Mouse (Mus musculus) right cerebral cortex, adult 18-20 months (tissue): ENCODE measurements around the gene As3mt.
A peak's percentile ranks its signal among the peaks of the same experiment; 100 is the strongest.
"Not testable (repeated sequence)": the region's sequence is repeated elsewhere in the genome, so short reads cannot be mapped to it uniquely, and the experiment has no call there.

Experiments used
- DNase-seq: peaks from one replicate; pipeline ENCODE4 v3.0.0; 2022; ENCODE audit warnings: mixed read lengths

The As3mt gene

DNA sequence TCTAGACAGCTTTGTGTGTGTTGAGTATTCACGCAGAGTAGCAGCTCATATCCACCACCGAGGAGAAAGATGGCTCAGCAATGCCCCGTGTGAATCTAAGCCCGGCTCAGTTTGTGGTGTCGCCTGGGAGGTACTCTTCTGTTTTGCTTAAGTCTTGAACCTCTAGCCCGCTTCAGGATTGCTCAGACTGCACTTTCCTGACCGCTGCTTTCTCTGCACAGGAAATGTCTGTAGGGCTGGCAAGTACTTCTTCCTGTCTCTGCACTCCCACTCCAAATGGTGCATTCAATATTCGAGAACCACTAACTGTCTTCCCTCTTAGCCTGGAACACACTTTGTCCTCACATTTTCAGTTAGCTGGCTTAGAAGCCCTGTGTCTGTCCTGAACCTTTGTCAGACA, 51.8 kb downstream of the As3mt start:
- no peak for DNase-seq

DNA sequence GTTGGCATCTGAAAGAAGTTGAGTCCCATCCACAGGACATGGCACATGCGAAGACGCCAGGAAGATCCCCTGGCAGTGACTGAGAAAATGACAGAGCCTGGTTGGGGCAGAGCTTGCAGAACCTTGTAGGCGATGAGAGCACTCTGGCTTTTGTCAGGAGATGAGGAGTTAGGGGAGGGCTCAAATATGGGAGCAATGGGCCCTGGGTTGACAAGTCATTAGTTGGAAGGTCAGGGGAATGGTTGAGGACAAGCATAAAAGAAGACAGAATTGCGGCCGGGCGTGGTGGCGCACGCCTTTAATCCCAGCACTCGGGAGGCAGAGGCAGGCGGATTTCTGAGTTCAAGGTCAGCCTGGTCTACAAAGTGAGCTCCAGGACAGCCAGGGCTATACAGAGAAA, 52.7 kb downstream of the As3mt start:
- not testable (repeated sequence) for DNase-seq

DNA sequence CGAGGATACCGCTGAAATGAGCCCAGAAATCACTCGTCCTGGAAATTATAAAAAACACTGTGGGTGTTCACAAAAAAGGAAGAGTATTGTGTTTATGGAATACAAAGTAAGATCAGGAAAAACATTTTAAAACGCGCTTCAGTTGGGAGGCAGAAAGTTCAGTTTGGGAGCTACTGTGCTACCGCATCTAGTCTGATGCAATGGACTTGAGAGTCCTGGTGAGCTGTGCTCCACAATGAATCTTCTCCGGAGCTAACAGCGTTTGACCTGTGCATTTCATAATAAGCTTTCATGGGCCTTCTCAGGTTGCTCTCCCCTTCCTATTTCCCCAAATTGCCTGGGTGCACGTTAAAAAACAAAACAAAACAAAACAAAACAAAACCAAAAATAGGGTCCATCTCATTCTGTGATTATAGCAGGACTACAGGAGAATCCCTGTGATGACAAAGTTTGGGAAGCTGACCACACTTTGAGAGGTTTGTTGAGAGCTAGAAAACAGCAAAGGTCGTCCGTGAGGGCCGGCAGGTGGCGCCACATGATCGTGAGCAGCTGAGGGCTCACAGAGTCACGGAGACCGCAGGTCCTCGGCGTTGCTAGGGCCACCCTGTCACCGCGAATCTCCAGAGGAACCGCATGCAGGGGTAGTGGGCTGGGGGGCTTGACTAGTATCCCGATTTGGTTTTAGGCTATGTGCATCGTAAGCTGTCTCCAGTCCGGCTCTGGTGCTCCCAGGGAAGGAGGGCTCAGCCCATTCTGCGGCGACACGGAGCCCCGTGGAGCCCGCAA, 53.3 kb downstream of the As3mt start:
- DNase-seq, result peak; percentile 87

DNA sequence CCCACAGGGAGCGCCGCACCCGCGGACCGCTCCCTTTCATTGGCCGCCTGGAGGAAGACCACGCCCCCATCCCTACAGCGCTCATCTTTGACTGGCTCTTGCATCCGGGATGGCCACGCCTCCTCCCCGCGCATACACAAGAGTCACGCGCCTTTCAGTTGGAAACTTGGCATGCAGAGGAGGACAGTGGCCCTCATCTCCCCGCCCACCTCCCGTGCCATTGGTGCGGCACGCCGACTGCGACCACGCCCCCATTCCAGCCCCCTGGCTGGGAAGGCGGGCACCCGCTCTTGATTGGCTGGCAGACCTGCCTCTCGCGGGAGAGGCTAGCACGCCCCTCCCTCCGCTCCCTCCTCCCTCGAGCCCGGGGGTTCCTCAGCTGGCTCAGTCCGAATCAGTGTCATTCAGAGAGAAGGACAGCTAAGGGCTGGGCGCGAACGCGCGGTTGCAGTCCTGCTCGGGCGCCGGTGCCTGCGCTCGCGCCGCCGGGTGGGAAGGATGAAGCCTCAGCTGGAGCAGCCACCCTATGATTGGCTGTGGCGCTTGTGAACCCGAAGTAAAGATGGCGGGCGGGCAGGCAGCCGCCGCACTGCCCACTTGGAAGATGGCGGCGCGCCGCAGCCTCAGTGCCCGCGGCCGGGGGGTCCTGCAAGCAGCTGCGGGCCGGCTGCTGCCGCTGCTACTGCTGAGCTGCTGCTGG, 54.1 kb downstream of the As3mt start, which contains the start of gene Cnnm2:
TSS of gene Cnnm2 (plus strand) at position 350 of the 700 bp plus-strand sequence.
- DNase-seq, result peak; percentile 100

DNA sequence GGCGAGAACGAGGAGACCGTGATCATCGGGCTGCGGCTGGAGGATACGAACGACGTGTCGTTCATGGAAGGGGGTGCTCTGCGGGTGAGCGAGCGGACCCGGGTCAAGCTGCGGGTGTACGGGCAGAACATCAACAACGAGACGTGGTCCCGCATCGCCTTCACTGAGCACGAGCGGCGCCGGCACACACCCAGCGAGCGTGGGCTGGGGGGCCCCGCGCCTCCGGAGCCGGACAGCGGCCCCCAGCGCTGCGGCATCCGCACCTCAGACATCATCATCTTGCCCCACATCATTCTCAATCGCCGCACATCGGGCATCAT, 54.7 kb downstream of the As3mt start:
- peak; percentile 33 for DNase-seq

DNA sequence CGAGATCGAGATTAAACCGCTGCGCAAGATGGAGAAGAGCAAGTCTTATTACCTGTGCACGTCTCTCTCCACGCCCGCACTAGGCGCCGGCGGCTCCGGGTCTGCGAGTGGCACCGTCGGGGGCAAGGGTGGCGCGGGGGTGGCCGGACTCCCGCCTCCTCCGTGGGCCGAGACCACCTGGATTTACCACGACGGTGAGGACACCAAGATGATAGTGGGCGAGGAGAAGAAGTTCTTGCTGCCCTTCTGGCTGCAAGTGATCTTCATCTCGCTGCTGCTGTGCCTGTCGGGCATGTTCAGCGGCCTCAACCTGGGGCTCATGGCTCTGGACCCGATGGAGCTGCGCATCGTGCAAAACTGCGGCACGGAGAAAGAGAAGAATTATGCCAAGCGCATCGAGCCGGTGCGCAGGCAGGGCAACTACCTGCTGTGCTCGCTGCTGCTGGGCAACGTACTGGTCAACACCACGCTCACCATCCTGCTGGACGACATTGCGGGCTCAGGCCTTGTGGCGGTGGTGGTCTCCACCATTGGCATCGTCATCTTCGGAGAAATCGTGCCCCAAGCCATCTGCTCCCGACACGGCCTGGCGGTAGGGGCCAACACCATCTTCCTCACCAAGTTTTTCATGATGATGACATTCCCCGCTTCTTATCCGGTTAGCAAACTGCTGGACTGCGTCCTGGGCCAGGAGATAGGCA, 55.2 kb downstream of the As3mt start:
- DNase-seq, result peak; percentile 33

DNA sequence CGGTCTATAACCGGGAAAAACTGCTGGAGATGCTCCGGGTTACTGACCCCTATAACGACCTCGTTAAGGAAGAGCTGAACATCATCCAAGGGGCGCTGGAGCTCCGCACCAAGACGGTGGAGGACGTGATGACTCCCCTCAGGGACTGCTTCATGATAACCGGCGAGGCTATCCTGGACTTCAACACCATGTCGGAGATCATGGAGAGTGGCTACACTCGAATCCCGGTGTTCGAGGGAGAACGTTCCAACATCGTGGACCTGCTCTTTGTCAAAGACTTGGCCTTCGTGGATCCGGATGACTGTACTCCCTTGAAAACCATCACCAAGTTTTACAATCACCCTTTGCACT, 55.7 kb downstream of the As3mt start:
- peak; percentile 8 for DNase-seq

DNA sequence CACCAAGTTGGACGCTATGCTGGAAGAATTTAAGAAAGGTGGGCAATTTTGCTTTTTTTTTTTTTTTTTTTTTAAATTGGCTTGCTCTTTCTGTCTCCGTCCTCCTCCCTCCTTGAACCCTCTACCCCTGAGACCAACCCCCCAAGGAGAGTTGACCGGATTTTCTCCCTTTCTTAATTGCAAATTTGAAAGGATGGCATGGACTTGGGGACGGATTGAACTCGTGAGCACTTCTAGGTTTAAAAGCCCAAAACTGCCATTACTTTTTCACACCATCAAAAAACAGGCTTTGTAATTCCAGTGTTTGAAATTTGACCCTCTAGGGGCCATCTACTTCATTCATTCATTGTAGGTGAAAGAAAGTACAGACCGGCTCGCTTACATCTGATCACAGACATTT, 56.1 kb downstream of the As3mt start:
- no peak for DNase-seq

DNA sequence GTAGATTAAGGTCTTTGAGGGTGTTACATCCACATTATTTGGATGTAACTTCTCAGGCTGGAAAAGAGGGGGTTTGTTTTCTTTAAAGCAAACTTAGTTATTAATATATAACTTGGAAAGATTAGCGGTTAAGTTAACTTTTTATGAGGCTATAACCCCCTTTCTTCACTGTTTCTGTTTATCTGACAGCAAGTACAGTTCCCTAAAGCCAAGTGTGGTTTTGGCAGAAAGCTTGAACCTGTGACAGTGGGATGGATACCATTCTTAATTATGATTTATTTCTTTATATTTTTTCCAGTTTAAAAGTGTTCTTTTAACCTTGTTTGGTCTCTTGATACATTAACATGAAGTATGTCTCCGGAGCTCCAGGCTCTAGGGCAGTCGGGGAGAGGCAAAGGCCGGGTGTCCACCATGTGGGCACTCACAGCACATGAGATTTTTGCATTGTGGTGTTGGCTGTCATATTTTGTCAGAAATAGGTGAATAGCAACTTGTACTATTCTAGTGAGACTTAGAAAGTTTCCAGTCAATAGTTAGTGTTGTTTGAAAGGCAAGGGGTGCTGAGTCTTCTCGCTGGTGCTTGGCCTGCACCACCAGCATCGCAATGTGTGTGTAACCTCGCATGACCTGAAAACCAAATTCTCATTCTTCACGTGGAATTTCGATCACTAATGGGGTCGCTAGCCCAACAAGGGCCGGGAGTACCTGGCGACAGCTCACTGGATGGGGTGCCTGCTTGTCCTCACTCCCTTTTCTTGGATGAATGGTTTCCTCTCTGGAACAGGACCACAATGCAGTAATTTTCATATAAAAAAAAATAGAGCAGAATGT, 56.9 kb downstream of the As3mt start:
- DNase-seq, result no peak

DNA sequence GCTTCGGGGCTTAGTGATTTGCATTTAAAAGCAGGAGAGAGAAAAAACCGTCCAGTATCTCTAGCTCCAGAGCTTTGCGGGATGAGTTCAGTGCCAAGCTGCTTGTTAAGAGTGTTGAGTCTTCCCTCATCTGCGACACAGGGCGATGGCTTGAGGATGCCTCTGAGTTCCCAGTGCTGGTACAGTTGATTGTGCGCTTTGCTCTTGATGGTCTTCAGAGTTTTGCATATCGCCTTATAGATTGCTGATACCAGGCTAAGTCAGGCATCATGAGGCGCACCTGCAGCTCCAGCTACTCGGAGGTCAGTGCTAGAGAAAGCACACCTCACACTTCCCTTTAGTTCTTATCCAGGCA, 57.5 kb downstream of the As3mt start:
- no peak for DNase-seq

DNA sequence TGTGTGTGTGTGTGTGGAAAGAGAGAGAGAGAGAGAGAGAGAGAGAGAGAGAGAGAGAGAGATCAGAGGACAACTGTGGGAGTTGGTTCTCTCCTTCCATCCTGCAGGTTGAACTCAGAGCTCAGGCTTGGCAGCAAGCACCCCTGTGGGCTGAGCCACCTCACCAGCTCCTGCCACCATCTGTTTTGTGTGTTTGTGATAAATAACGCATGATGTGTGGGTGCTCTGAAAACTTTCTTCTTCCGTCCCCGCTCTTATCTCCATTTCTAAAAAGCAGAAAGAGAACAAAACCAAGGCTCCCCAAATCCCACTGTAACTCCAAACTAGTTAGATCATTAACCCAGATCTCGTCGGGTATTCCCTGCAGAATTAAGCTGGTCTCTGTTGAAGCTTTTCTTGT, 58.9 kb downstream of the As3mt start:
- peak; percentile 19 for DNase-seq

DNA sequence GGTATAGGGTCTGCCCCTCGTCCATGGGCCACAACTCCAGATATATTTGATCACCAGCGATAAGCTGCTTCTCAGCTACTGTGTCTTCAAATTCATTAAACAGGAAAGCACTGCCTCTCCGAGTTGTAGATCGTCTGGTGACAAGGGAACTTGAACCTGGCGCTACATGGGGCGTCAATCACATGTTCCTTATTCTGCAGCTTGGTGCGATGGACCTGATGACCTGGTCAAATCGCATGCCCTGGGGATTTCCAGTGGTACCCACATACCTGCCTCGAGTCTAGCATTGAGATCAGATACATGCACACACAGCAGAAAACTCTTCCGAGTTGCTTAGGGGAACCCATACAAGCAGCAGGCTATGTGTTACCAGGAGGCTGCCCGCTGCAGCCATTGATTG, 62.5 kb downstream of the As3mt start:
- DNase-seq, result no peak

DNA sequence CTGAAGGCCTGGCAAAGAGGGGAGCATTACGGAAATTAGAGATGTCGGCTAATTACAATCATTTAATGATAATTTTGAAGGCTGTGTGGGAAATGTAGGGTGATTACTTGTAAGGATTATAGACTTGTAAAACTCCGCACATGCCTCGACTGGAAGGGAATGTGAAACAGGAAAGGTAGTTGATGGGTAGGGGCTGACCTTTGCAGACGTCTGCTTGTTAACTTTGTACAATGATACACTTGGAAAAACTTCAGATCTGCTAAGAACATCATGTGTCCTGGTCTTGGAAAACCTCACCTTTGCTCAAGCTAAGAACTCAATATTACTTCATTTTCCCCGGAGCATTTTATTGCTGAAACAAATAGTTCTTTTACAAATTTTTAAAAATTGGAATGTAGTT, 64.5 kb downstream of the As3mt start:
- no peak for DNase-seq

DNA sequence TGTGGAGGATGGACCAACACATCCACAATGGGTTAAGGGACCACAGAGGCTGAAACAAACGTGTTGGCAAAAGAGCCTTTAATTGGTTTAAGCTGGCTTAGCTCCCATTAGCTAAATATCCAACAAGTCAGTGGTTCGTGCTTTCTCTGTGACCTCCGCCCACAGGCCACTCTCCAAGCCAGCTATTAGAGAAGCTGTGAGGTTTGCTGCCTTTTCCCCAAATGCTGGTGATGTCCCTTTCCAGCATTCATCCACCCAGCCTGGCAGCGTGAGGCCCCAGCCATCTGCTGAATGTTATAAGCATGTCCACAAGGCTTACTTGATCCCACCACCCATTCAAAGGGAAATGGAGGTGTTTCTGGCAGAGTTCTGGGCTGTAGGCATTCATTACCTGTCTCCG, 69.1 kb downstream of the As3mt start:
- no peak for DNase-seq

DNA sequence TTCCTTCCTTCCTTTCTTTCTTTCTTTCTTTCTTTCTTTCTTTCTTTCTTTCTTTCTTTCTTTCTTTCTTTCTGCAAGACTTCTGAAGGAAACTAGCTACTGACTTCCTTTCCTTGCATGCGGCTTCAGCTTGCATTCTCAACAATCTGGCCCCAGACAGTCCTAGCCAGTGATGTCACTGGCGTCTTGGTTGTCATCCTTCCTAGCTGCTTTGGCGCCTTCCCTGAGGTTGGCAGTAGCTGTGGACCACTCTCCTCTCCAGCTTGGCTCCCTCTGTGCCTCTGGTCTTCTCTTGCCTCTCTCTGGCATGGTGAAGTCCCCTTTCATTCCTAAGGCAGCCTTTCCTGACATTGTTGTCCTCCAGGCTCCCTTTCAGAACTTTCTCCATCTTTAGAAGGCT, 69.6 kb downstream of the As3mt start:
- no peak for DNase-seq

DNA sequence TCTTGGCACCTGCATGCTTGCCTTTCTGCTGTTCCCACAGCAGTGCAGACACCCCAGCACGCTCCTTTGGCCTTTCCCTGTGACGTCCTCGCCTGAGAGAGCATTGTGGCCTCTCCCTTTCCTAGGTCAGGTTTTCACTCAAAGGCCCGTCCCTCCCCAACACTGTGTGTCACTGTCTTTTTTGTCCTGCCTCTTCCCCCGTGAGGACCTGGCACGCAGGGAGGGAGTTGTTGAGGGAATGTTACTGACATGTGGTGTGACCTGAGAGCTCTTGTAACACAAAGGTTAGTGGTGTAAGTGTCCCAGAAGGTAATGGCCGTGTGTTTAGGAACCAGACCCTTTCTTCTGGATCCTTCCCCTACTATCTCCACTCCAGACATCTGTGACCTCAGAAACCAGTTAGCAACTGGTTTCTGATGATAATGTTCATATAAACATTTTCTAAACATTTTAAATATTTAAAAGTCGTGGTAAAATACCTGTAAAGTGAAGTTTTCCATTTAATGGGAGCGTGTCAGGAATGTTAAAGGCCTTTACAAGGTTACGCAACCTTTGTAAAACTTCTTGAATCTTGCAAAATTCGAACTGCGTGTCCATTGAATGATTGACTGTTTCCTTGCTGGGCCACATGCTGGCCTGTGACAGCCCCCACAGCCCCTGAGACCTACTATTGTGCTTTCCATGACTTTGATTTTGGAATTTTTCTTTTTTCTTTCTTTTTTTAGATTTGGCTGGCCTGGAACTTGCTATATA, 70.8 kb downstream of the As3mt start:
- no peak for DNase-seq

DNA sequence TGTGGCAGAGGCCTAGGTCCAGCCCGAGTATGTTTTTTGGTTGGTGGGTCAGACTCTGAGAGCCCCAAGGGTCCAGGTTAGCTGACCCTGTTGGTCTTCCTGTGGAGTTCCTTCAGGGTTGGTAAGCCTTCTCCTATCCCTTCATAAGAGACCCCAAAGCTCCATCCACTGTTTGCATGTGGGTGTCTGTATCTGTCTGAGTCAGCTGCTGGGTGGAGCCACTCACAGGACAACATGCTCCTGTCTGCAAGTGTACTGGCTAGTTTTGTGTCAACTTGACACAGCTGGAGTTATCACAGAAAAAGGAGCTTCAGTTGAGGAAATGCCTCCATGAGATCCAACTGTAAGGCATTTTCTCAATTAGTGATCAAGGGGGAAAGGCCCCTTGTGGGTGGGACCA, 71.9 kb downstream of the As3mt start:
- not testable (repeated sequence) for DNase-seq

DNA sequence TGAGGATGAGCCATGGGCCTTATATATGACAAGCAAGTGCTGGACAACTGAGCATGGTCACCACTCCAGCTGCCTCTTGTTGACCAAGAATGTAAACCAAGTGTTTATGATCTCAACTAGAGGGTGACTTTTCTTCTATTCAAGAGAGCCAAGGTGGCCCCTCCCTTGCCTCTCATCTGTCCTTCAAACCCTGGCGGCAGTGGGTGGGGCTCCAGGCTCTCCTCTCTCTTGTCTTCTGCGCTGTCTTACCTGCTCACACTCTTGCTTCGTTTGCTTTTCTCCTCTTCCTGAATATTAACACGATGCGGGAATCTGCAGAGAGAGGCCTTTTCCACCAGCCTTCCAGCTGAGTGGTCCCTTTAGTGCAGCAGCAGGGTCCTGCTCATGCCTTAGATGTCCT, 76.8 kb downstream of the As3mt start:
- no peak for DNase-seq

DNA sequence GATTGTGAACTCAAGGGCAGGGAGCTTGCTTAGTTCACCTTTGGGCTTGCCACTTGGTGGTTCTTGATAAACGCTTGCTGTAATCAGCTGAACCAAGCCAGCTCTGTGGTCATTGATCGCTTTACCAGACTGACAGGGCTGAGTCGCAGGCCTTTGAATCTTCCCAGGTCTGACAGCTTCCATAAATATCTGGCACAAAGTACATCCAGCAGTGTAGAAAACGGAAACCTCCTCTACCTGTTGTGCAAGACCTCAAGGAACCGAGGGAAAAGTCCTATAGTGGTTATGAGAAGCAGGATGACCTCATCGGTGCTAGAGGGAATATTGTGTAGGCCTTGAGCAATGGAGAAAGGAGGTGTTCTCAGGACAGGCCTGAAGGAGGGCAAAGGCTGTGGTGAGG, 77.2 kb downstream of the As3mt start:
- no peak for DNase-seq

DNA sequence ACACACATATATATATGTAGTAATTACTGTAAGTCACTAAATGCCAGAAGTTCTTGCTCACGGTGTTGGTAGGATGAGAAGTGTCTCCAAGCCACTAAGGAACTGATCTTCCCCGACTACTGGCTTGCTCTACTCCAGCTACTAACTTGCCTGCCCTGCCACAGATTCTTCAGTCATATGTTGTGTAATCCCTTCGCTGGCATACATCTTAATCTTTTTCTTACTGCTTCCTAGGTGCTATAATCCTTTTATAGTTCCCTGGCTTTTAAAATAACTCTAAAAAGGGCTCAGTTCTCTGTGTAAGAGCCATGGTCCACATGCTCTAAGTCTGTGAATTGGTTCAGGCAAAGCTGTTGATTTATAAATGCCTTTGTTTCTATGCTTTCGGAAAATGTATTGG, 78.4 kb downstream of the As3mt start:
- peak; percentile 37 for DNase-seq

DNA sequence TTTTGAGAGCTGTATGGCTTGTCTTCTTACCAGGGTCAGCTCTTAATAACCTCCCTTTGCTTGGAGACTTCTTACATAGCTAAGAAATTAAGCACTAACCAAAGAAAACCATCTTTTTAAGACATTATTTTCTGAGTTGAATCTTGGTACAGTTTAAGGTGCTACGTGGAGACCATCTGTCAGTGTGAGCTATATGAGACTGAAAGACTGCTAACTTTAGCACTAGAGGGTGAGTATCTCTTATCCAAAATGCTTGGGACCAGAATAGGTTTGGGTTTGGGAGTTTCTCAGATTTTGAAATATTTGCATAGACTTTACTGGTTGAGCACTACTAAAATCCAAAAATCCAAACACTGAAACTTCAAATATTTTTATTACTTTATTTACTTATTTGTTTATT, 82.5 kb downstream of the As3mt start:
- DNase-seq, result peak; percentile 8
